Mouse (Mus musculus): Measurements from ENCODE around the gene Tmem211. TPM values are rescaled to one million over a fixed set of nuclear protein-coding genes. Genes with fewer than 3 reads are reported as not detected.

Tmem211 gene
- total and polyA plus RNA-seq, 3 experiments, result not detected

DNA sequence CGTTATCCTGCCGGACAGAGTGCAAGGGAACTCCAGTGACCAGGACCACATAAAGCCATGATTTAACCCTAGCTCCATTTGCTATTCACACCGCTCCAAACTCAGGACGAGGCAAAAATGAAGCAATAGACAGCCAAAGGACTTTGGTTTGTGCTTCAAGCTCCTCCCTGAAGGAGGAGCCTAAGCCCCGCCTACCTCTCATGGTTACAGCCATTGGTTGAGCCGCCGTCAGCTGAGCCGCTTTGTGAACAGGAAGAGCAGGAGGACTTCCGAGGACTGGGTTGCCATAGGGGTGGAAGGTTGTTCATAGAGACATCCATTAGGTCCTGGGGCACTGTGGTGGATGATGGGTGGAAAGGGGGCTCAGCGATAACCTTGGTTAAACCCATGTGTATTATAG is 49.1 kb downstream of the Tmem211 start:
- Histone ChIP-seq H3K36me3 (ENCODE audit: control insufficient read depth in 1 of 2, insufficient read depth in 2 of 2, low read length in 2 of 2) (no peaks in the 10 kb centered on the region), H3K27me3 (ENCODE audit: control insufficient read depth in 1 of 2, insufficient read depth in 2 of 2, low read length in 2 of 2) (no peaks in the 10 kb centered on the region), H3K9ac (ENCODE audit: control insufficient read depth, low read depth, low read length, poor library complexity, severe bottlenecking) (no peak overlapping the region), H3K4me3 (ENCODE audit: control insufficient read depth in 1 of 2, insufficient read depth in 1 of 2, low read depth in 2 of 2, low read length in 2 of 2) (no peak overlapping the region), H3K9me3 (replicated peaks; ENCODE audit: insufficient read depth, low read length) (no peaks in the 10 kb centered on the region), H3K27ac (ENCODE audit: control insufficient read depth, low read depth, low read length) (no peak overlapping the region), H3K4me1 (ENCODE audit: control insufficient read depth in 1 of 2, insufficient read depth in 2 of 2, low read length in 2 of 2) (no peaks in the 10 kb centered on the region), H3K79me2 (ENCODE audit: control insufficient read depth, insufficient read depth, low read length, poor library complexity) (no peaks in the 10 kb centered on the region)
- no peak for DNase-seq (ENCODE audit: low read depth, low spot score)
- TF ChIP-seq TCF12 (IDR thresholded peaks at IDR 0.05; ENCODE audit: low read depth, low read length) (no peak), ZMIZ1 (IDR thresholded peaks at IDR 0.05; ENCODE audit: low read depth, low read length) (no peak), CHD2 (IDR thresholded peaks at IDR 0.05; ENCODE audit: low read length) (no peak)

DNA sequence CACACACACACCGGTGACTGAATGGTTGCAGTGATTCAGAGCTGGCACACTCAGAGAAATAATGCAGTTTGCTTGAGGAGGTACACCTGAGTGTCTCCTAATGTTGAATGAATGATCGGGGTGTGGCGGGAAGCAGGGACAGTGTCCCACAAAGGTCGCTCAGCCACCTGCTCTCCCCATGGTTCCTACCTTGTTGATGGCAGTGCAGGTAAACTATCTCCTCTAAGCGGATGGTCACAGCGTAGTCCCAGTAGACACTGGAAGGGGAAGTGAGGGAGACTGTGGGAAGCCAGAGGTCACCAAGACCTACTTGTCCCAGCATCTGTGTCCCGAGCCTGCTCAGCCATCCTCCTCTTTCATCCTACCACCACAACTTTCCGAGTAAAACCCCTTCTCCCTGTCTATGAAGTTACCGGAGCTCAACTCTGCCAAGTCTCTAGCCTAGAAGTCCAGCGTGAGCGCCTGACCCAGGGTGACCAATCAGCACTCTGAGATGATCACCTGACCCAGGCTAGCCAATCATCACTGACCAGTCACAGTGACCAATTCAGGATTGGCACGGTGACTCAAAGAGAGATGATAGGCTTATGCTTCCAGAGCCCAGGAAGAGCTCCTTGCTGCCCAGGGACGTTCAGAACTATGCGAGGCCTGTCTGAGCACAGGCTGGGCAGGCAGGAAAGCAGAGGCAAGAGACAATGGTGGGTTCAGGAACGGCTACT is 53.6 kb downstream of the Tmem211 start:
- Histone ChIP-seq H3K27me3 (ENCODE audit: control insufficient read depth in 1 of 2, insufficient read depth in 2 of 2, low read length in 2 of 2) (no peaks in the 10 kb centered on the region), H3K27ac (ENCODE audit: control insufficient read depth, low read depth, low read length) (no peak overlapping the region), H3K4me3 (ENCODE audit: control insufficient read depth in 1 of 2, insufficient read depth in 1 of 2, low read depth in 2 of 2, low read length in 2 of 2) (no peak overlapping the region), H3K36me3 (ENCODE audit: control insufficient read depth in 1 of 2, insufficient read depth in 2 of 2, low read length in 2 of 2) (no peaks in the 10 kb centered on the region), H3K79me2 (ENCODE audit: control insufficient read depth, insufficient read depth, low read length, poor library complexity) (no peaks in the 10 kb centered on the region), H3K9ac (ENCODE audit: control insufficient read depth, low read depth, low read length, poor library complexity, severe bottlenecking) (no peak overlapping the region), H3K4me1 (ENCODE audit: control insufficient read depth in 1 of 2, insufficient read depth in 2 of 2, low read length in 2 of 2) (no peaks in the 10 kb centered on the region), H3K9me3 (replicated peaks; ENCODE audit: insufficient read depth, low read length) (no peaks in the 10 kb centered on the region)
- no peak for DNase-seq (ENCODE audit: low read depth, low spot score)
- TF ChIP-seq MAX (IDR thresholded peaks at IDR 0.05; ENCODE audit: low read length), result no peak
- TF ChIP-seq CHD2 (IDR thresholded peaks at IDR 0.05; ENCODE audit: low read length), result no peak
- TF ChIP-seq NELFE (IDR thresholded peaks at IDR 0.05; ENCODE audit: low read depth, low read length), result no peak
- no peak for TF ChIP-seq E2F4 (IDR thresholded peaks at IDR 0.05; ENCODE audit: borderline replicate concordance, low read depth, low read length)
- TF ChIP-seq ZNF384 (IDR thresholded peaks at IDR 0.05; ENCODE audit: low read depth, low read length), result no peak
- no peak for TF ChIP-seq SMC3 (IDR thresholded peaks at IDR 0.05; ENCODE audit: low read depth, low read length)
- TF ChIP-seq TAL1 (IDR thresholded peaks at IDR 0.05; ENCODE audit: low read length), result no peak
- TF ChIP-seq MYC (IDR thresholded peaks at IDR 0.05; ENCODE audit: low read depth, low read length), result no peak
- no peak for TF ChIP-seq ELF1 (IDR thresholded peaks at IDR 0.05; ENCODE audit: low read depth, low read length)
- no peak for TF ChIP-seq TBP (IDR thresholded peaks at IDR 0.05; ENCODE audit: low read depth, low read length)
- TF ChIP-seq RAD21 (IDR thresholded peaks at IDR 0.05; ENCODE audit: low read depth, low read length), result no peak
- TF ChIP-seq USF2 (IDR thresholded peaks at IDR 0.05; ENCODE audit: borderline replicate concordance in 1 of 2, insufficient read depth in 1 of 2, low read depth in 1 of 2, low read length in 2 of 2), result no peak
- no peak for TF ChIP-seq POLR2AphosphoS2 (IDR thresholded peaks at IDR 0.05; ENCODE audit: low read length)
- TF ChIP-seq EP300 (IDR thresholded peaks at IDR 0.05; ENCODE audit: low read depth in 1 of 2, low read length in 2 of 2), result no peak
- no peak for TF ChIP-seq POLR2AphosphoS5 (IDR thresholded peaks at IDR 0.05; ENCODE audit: borderline replicate concordance, low read depth, low read length)
- no peak for TF ChIP-seq USF1 (IDR thresholded peaks at IDR 0.05; ENCODE audit: low read depth, low read length)
- no peak for TF ChIP-seq HCFC1 (IDR thresholded peaks at IDR 0.05; ENCODE audit: low read depth, low read length)
- no peak for TF ChIP-seq ZMIZ1 (IDR thresholded peaks at IDR 0.05; ENCODE audit: low read depth, low read length)

Data from MEL (cell line).